Mouse (Mus musculus) limb, embryonic 10.5 days (tissue): ENCODE measurements around the gene Hist2h2aa2. TPM values are rescaled to one million over a fixed set of nuclear protein-coding genes. Genes with fewer than 3 reads are reported as not detected.
"Not testable (repeated sequence)": the region's sequence is repeated elsewhere in the genome, so short reads cannot be mapped to it uniquely, and the experiment has no call there.

Experiments
- DNase-seq: peaks from one replicate; pipeline ENCODE4 v3.0.0-alpha.2; 2017; ENCODE audit warnings: low spot score
- H3K27ac ChIP-seq: fragments of 300-500 bp; sonication (generic); 2 replicates; pipeline ENCODE4 v1.5.1; 2016; ENCODE audit warnings: mild to moderate bottlenecking
- H3K27me3 ChIP-seq: fragments of 300-500 bp; sonication (generic); 2 replicates; pipeline ENCODE4 v1.6.1; 2016; ENCODE audit warnings: low read depth, mild to moderate bottlenecking; ENCODE audit not compliant: poor library complexity, severe bottlenecking
- H3K36me3 ChIP-seq: fragments of 300-500 bp; sonication (generic); 2 replicates; pipeline ENCODE4 v1.6.1; 2016; ENCODE audit warnings: mild to moderate bottlenecking, moderate library complexity
- H3K4me1 ChIP-seq: fragments of 300-500 bp; sonication (generic); 2 replicates; pipeline ENCODE4 v1.6.1; 2016
- H3K4me3 ChIP-seq: fragments of 300-500 bp; sonication (generic); 2 replicates; pipeline ENCODE4 v1.5.1; 2016; ENCODE audit warnings: mild to moderate bottlenecking, moderate library complexity
- H3K9me3 ChIP-seq: fragments of 300-500 bp; sonication (generic); replicated peaks from 2 replicates; pipeline ENCODE4 v1.6.1; 2016; ENCODE audit warnings: mild to moderate bottlenecking
- WGBS: fragments of 180-500 bp; shearing (Covaris S2); methylation state at CpG from one replicate; pipeline ENCODE4 v1.1.7; 2016; 5-methylcytosine and 5-hydroxymethylcytosine counted together
- polyA plus RNA-seq: library from polyadenylated mRNA; unstranded; fragments of >200 nt; fragmentation: Nextera tagmentation; extraction: Ambion mirVana; gene quantifications from 2 replicates; pipeline ENCODE4 v1.2.1, GENCODE M21; 2016

The Hist2h2aa2 gene
- polyA plus RNA-seq, 1 experiment from 2014 or later, result 27.3 TPM

- H3K27ac ChIP-seq, result no peak overlapping the region
These were observed 14.7 kb upstream of the Hist2h2aa2 start for GRCm38 (mm10) chr3:96254683-96255355.

DNA sequence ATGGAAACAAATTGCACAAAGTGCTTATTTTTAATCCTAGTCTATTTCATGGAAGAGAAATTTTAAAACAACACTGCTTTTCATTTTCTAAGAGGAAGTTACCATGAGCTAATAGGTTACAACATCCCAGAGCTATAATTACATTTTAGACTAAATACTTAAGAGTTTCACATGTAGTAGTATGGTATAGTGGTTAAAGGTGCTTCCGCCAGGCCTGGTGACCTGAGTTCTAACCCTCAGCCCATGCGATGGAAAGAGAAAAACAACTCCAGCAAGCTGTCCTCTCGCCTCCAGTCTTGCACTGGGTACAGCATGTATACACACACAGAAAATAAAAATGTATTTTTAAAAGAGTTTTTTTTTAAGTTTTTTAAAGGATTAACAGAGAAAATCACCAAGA, 11.7 kb upstream of the Hist2h2aa2 start:
- no peak for DNase-seq
- WGBS, result 87% methylated on average over 3 of the region's 3 CpGs
- Histone ChIP-seq H3K4me1 (peaks cover 46% of the 10 kb centered on the region), H3K27ac (no peak overlapping the region), H3K27me3 (peaks cover 48% of the 10 kb centered on the region), H3K9me3 (no peaks in the 10 kb centered on the region), H3K4me3 (no peak overlapping the region), H3K36me3 (no peaks in the 10 kb centered on the region)

More at GRCm38 (mm10) chr3:96254683-96255355, 14.7 kb upstream of the Hist2h2aa2 start:
- no peaks in the 10 kb centered on the region for H3K9me3 ChIP-seq
- peaks cover 20% of the 10 kb centered on the region for H3K4me1 ChIP-seq
- DNase-seq, result peak; percentile 53
- H3K27me3 ChIP-seq, result peaks cover 46% of the 10 kb centered on the region
- no peaks in the 10 kb centered on the region for H3K36me3 ChIP-seq
- WGBS, result 46% methylated on average over 10 of the region's 10 CpGs
- H3K4me3 ChIP-seq, result no peak overlapping the region

- peak; percentile 49 for DNase-seq
- Histone ChIP-seq H3K36me3 (no peaks in the 10 kb centered on the region), H3K27me3 (peaks cover 44% of the 10 kb centered on the region), H3K27ac (no peak overlapping the region), H3K4me3 (no peak overlapping the region), H3K4me1 (peaks cover 46% of the 10 kb centered on the region), H3K9me3 (no peaks in the 10 kb centered on the region)
- 34% methylated on average over 3 of the region's 3 CpGs for WGBS
These were observed 10.8 kb upstream of the Hist2h2aa2 start for GRCm38 (mm10) chr3:96250890-96251289.

DNA sequence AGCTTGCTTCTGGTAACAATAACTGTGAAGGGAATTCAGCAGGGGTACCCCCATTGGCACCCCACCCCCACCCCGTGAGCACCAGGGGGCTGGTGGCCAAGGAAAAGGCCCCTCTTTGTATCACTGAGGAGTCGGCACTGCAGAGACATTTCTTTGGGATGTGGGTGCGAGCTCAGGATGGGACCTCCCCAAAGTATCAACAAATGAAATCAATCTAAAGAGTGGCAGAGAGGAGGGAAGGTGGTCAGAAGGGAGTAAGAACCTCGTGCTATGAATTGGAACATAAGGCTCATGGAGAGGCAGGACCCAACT, 8.9 kb upstream of the Hist2h2aa2 start:
- peaks cover 27% of the 10 kb centered on the region for H3K27me3 ChIP-seq
- WGBS, result 55% methylated on average over 4 of the region's 4 CpGs
- no peak for DNase-seq
- H3K4me3 ChIP-seq, result peak overlapping the region; percentile 56; the same call in 1 of the 2 replicates
- 0 out of 2 replicates have a peak overlapping the region, but pooled peaks have one; percentile 40 for H3K27ac ChIP-seq
- no peaks in the 10 kb centered on the region for H3K36me3 ChIP-seq
- no peaks in the 10 kb centered on the region for H3K9me3 ChIP-seq
- peaks cover 52% of the 10 kb centered on the region for H3K4me1 ChIP-seq

DNA sequence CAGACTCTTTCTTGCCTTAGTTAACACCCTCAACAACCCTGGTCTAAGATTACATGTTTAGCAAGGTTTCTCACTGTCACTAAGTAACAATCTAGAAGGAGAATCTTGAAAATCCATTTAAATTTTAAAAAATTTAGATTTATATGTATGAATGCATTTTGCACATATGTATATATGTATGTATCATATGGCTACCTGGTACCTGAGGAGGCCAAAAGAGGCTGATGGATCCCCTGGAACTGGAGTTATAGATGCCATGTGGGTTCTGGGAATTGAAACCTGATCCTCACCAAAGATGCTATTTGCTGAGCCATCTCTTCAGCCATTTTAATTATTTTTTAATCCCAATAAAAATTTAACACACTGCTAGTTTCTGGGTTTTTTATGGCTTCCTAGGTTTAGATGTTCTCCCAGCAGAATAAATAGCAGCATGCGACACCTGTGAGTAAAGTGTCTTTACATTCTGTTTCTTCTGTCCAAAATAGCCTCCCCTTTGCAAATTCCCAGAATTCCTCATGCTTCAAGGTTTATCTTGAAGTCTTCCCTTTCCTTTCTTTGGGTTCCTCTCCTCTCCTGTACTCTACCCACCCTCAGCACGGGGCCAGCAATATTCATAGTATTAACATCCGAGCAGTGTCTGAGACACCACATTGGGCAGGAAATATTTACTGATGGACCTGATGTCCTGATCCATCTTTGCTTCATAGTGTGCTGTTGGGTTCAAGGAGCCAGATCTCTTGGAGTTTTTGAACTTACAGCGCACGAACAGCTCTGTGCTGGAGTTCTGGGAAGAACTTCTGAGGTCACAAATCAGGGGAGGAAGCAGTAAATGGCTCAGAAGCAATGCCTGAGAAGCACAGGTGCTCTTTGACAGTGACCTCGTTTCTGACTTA, 8.3 kb upstream of the Hist2h2aa2 start:
- peaks cover 21% of the 10 kb centered on the region for H3K27me3 ChIP-seq
- peaks cover 58% of the 10 kb centered on the region for H3K4me1 ChIP-seq
- no peaks in the 10 kb centered on the region for H3K9me3 ChIP-seq
- H3K36me3 ChIP-seq, result no peaks in the 10 kb centered on the region
- DNase-seq, result no peak
- H3K4me3 ChIP-seq, result peak overlapping the region; percentile 56
- H3K27ac ChIP-seq, result peak overlapping the region; percentile 85; the same call in 1 of the 2 replicates
- 55% methylated on average over 6 of the region's 6 CpGs for WGBS

- H3K9me3 ChIP-seq, result no peaks in the 10 kb centered on the region
- no peak for DNase-seq
- peak overlapping the region; percentile 56 for H3K4me3 ChIP-seq
- H3K4me1 ChIP-seq, result peaks cover 66% of the 10 kb centered on the region
- H3K36me3 ChIP-seq, result no peaks in the 10 kb centered on the region
- WGBS, result 3% methylated on average over 11 of the region's 11 CpGs
- H3K27ac ChIP-seq, result peak overlapping the region; percentile 85
- peaks cover 13% of the 10 kb centered on the region for H3K27me3 ChIP-seq
These were observed 7.5 kb upstream of the Hist2h2aa2 start for GRCm38 (mm10) chr3:96247356-96248140.

GRCm38 (mm10) chr3:96246427-96246856, 6.4 kb upstream of the Hist2h2aa2 start, which contains the start of gene Hist2h3c1:
Hist2h3c1 (plus strand) TSS chr3:96246685.
- Histone ChIP-seq H3K4me3 (peak within 1 kb of the TSS; percentile 56), H3K4me1 (peaks cover 71% of the 10 kb centered on the region), H3K27ac (peak within 1 kb of the TSS; percentile 85)
- 0% methylated on average over 10 of the region's 47 CpGs for WGBS
- not testable (repeated sequence) for DNase-seq, H3K27me3 ChIP-seq, H3K9me3 ChIP-seq, H3K36me3 ChIP-seq

DNA sequence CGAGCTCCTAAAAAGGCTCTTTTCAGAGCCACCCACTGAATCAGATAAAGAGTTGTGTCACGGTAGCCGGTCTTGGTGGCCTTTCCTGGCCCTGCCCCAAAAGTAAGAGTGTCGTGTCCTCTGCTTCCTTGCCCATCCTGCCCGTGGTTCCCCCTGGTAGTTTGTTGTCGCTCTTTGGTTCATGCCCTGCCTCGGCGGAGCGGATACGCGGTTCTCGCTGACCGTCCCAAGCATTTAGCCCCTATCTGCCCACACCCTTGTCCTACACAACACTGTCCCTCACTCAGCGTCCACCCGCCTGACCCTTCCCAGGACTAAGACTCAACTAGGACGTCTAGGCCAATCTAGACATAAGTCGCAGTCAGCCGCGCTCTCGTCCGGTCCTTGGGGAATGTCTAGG, 5.9 kb upstream of the Hist2h2aa2 start:
- not testable (repeated sequence) for H3K36me3 ChIP-seq, H3K27ac ChIP-seq, H3K9me3 ChIP-seq, DNase-seq, H3K27me3 ChIP-seq
- Histone ChIP-seq H3K4me1 (peaks cover 70% of the 10 kb centered on the region), H3K4me3 (peak overlapping the region; percentile 34; the same call in 1 of the 2 replicates)
- WGBS, result under 1% methylated on average over 12 of the region's 21 CpGs

DNA sequence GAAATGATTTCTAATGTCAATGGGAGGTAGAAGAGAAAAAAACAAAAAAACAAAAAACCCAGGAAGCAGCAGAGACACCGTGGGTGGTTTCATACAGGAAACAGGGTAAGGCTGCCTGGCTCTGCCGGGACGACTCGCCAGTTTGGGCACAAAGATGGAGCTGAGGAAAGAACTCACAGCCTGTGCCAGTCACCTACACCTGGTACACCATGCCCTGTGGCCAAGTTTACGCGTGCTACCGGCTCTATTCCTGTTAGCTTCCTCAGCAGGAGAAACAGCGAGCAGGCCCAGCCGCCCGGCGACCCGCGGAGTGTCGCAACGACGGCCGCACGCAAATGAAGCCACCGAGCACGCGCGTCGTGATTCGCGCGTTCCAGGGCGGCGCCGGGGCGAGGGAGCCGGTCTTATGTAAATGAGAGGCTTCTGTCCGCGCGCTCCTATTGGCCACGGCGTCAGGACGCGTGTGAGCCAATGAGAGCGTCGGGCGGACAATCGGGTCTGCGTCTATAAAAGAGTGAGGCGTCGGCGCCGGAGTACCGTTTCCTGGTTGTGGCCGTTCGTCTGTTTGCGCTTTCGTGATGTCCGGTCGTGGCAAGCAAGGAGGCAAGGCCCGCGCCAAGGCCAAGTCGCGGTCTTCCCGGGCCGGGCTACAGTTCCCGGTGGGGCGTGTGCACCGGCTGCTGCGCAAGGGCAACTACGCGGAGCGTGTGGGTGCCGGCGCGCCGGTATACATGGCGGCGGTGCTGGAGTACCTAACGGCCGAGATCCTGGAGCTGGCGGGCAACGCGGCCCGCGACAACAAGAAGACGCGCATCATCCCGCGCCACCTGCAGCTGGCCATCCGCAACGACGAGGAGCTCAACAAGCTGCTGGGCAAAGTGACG, 5.2 kb upstream of the Hist2h2aa2 start, which contains the start of gene Hist2h2aa1:
Hist2h2aa1 (plus strand) TSS at position 495 of the 884 bp plus-strand sequence.
- Histone ChIP-seq H3K27ac (peak within 1 kb of the TSS; percentile 95), H3K4me1 (peaks cover 68% of the 10 kb centered on the region), H3K4me3 (peak within 1 kb of the TSS; percentile 55)
- under 1% methylated on average over 47 of the region's 88 CpGs for whole genome bisulfite sequencing
- H3K9me3 ChIP-seq, H3K27me3 ChIP-seq, H3K36me3 ChIP-seq: not testable (repeated sequence)
- peak; percentile 83 for DNase-seq

GRCm38 (mm10) chr3:96243921-96244572, 4.0 kb upstream of the Hist2h2aa2 start:
- Histone ChIP-seq H3K27ac (peak overlapping the region; percentile 95), H3K4me1 (peaks cover 56% of the 10 kb centered on the region), H3K27me3 (peaks cover 2% of the 10 kb centered on the region; the same call in 1 of the 2 replicates), H3K36me3 (no peaks in the 10 kb centered on the region), H3K4me3 (peak overlapping the region; percentile 55), H3K9me3 (no peaks in the 10 kb centered on the region)
- 89% methylated on average over 7 of the region's 7 CpGs for WGBS
- DNase-seq, result no peak

GRCm38 (mm10) chr3:96240799-96241197, 722 bp upstream of the Hist2h2aa2 start:
- H3K27ac ChIP-seq, result peak overlapping the region; percentile 95
- H3K27me3 ChIP-seq, result no peaks in the 10 kb centered on the region
- no peaks in the 10 kb centered on the region for H3K9me3 ChIP-seq
- WGBS, result 87% methylated on average over 9 of the region's 9 CpGs
- no peak for DNase-seq
- no peaks in the 10 kb centered on the region for H3K36me3 ChIP-seq
- H3K4me3 ChIP-seq, result peak overlapping the region; percentile 40
- peaks cover 49% of the 10 kb centered on the region for H3K4me1 ChIP-seq
